Mouse (Mus musculus) lung, postnatal 4 days (tissue): Measurements from ENCODE around the gene Marf1.
"Not testable (repeated sequence)": the region's sequence is repeated elsewhere in the genome, so short reads cannot be mapped to it uniquely, and the experiment has no call there.

Experiments
- DNase-seq, 2 experiments: peaks; one replicate each; pipeline ENCODE4 v3.0.0; 2021

The Marf1 gene

GRCm38 (mm10) chr16:14162988-14163416 is at the start of gene Marf1, which contains the start of gene Nde1:
TSS of gene Marf1 (minus strand) at chr16:14163351.
TSS of gene Nde1 (plus strand) at chr16:14163275.
- peak; percentile 95 to 97 for DNase-seq

- DNase-seq = no peak
Observed at GRCm38 (mm10) chr16:14198798-14199197, 35.6 kb upstream of the Marf1 start.

GRCm38 (mm10) chr16:14195427-14195826 is 32.3 kb upstream of the Marf1 start:
- DNase-seq = peak in 1 of 2 experiments; percentile 62

GRCm38 (mm10) chr16:14194164-14194950 is 31.2 kb upstream of the Marf1 start:
- DNase-seq = peak; percentile 41 to 54

- DNase-seq = no peak
Observed at GRCm38 (mm10) chr16:14185516-14185915, 22.4 kb upstream of the Marf1 start.

GRCm38 (mm10) chr16:14183856-14184255 is 20.7 kb upstream of the Marf1 start:
- DNase-seq = no peak

- DNase-seq = no peak
Observed at GRCm38 (mm10) chr16:14182360-14182759, 19.2 kb upstream of the Marf1 start.

GRCm38 (mm10) chr16:14180163-14180733 is 17.1 kb upstream of the Marf1 start:
- no peak for DNase-seq

- DNase-seq = no peak
Observed at GRCm38 (mm10) chr16:14178041-14178440, 14.9 kb upstream of the Marf1 start.

- no peak for DNase-seq
Observed at GRCm38 (mm10) chr16:14169706-14170105, 6.6 kb upstream of the Marf1 start.

GRCm38 (mm10) chr16:14166490-14166889 is 3.3 kb upstream of the Marf1 start:
- no peak for DNase-seq

GRCm38 (mm10) chr16:14163731-14164130 is 580 bp upstream of the Marf1 start:
- DNase-seq = no peak

- DNase-seq = no peak
Observed at GRCm38 (mm10) chr16:14160941-14161340, 2.2 kb downstream of the Marf1 start.

GRCm38 (mm10) chr16:14159746-14160131 is 3.4 kb downstream of the Marf1 start:
- peak in 1 of 2 experiments; percentile 82 for DNase-seq

- DNase-seq = peak; percentile 99 to 100
Observed at GRCm38 (mm10) chr16:14158936-14159745, 4.0 kb downstream of the Marf1 start.

GRCm38 (mm10) chr16:14158536-14158935 is 4.6 kb downstream of the Marf1 start:
- DNase-seq = no peak

- DNase-seq = no peak
Observed at GRCm38 (mm10) chr16:14156312-14156711, 6.8 kb downstream of the Marf1 start.

GRCm38 (mm10) chr16:14155638-14156037 is 7.5 kb downstream of the Marf1 start:
- DNase-seq = not testable (repeated sequence)

- no peak for DNase-seq
Observed at GRCm38 (mm10) chr16:14151718-14152117, 11.4 kb downstream of the Marf1 start.

- no peak for DNase-seq
Observed at GRCm38 (mm10) chr16:14147712-14148111, 15.4 kb downstream of the Marf1 start.

GRCm38 (mm10) chr16:14143298-14143697 is 19.9 kb downstream of the Marf1 start:
- no peak for DNase-seq

GRCm38 (mm10) chr16:14139106-14139505 is 24.0 kb downstream of the Marf1 start:
- no peak for DNase-seq

GRCm38 (mm10) chr16:14137976-14138561 is 25.1 kb downstream of the Marf1 start:
- no peak for DNase-seq
